Mouse (Mus musculus): ENCODE results near the gene Gata5. TPM values are rescaled to one million over a fixed set of nuclear protein-coding genes. Genes with fewer than 3 reads are reported as not detected.

Gata5 gene
- polyA plus RNA-seq, 1 experiment from 2014 or later: 10.4 TPM

- ATAC-seq: no peak
- H3K27me3 ChIP-seq (replicated peaks; ENCODE audit: insufficient read depth, low read length): no peaks in the 10 kb centered on the region
- H3K4me3 ChIP-seq (ENCODE audit: low read depth, low read length): no peak overlapping the region
- WGBS: 73% methylated on average over 4 of the region's 4 CpGs
- no peak overlapping the region for H3K27ac ChIP-seq (ENCODE audit: low read length)
- no peak overlapping the region for H3K4me2 ChIP-seq (replicated peaks; ENCODE audit: low read depth, low read length)
- no peaks in the 10 kb centered on the region for H3K36me3 ChIP-seq (ENCODE audit: insufficient read depth, low read length)
- TF ChIP-seq CTCF (IDR thresholded peaks at IDR 0.05) (no peak), EP300 (IDR thresholded peaks at IDR 0.05) (no peak)
- H3K9me3 ChIP-seq (ENCODE audit: low read length): no peaks in the 10 kb centered on the region
- no peak overlapping the region for H3K9ac ChIP-seq (replicated peaks; ENCODE audit: low read depth)
- no peak for DNase-seq (ENCODE audit: low spot score)
- no peaks in the 10 kb centered on the region for H3K4me1 ChIP-seq (ENCODE audit: insufficient read depth, low read depth, low read length)
Measured at GRCm38 (mm10) chr2:180320216-180320615, 14.3 kb downstream of the Gata5 start.

GRCm38 (mm10) chr2:180317591-180317990, 16.9 kb downstream of the Gata5 start:
- ATAC-seq (no peak), DNase-seq (ENCODE audit: low spot score) (no peak)
- Histone ChIP-seq H3K9ac (replicated peaks; ENCODE audit: low read depth) (no peak overlapping the region), H3K4me3 (ENCODE audit: low read depth, low read length) (no peak overlapping the region), H3K36me3 (ENCODE audit: insufficient read depth, low read length) (no peaks in the 10 kb centered on the region), H3K4me2 (replicated peaks; ENCODE audit: low read depth, low read length) (no peak overlapping the region), H3K27me3 (replicated peaks; ENCODE audit: insufficient read depth, low read length) (no peaks in the 10 kb centered on the region), H3K4me1 (ENCODE audit: insufficient read depth, low read depth, low read length) (no peaks in the 10 kb centered on the region), H3K27ac (ENCODE audit: low read length) (no peak overlapping the region), H3K9me3 (ENCODE audit: low read length) (no peaks in the 10 kb centered on the region)
- WGBS: 69% methylated on average over 7 of the region's 7 CpGs
- TF ChIP-seq EP300 (IDR thresholded peaks at IDR 0.05) (no peak), CTCF (IDR thresholded peaks at IDR 0.05) (no peak)

GRCm38 (mm10) chr2:180314292-180314691, 20.2 kb downstream of the Gata5 start:
- DNase-seq (ENCODE audit: low spot score) (no peak), ATAC-seq (no peak)
- no peak overlapping the region for H3K4me2 ChIP-seq (replicated peaks; ENCODE audit: low read depth, low read length)
- no peak overlapping the region for H3K4me3 ChIP-seq (ENCODE audit: low read depth, low read length)
- no peaks in the 10 kb centered on the region for H3K36me3 ChIP-seq (ENCODE audit: insufficient read depth, low read length)
- TF ChIP-seq CTCF (IDR thresholded peaks at IDR 0.05): no peak
- TF ChIP-seq EP300 (IDR thresholded peaks at IDR 0.05): no peak
- no peaks in the 10 kb centered on the region for H3K4me1 ChIP-seq (ENCODE audit: insufficient read depth, low read depth, low read length)
- H3K9me3 ChIP-seq (ENCODE audit: low read length): no peaks in the 10 kb centered on the region
- H3K9ac ChIP-seq (replicated peaks; ENCODE audit: low read depth): no peak overlapping the region
- H3K27me3 ChIP-seq (replicated peaks; ENCODE audit: insufficient read depth, low read length): no peaks in the 10 kb centered on the region
- 88% methylated on average over 2 of the region's 2 CpGs for WGBS
- H3K27ac ChIP-seq (ENCODE audit: low read length): no peak overlapping the region

- 68% methylated on average over 4 of the region's 4 CpGs for WGBS
Measured at GRCm38 (mm10) chr2:180311147-180311546, 23.4 kb downstream of the Gata5 start.

GRCm38 (mm10) chr2:180307680-180308079, 26.8 kb downstream of the Gata5 start:
- Histone ChIP-seq H3K4me1 (ENCODE audit: insufficient read depth, low read depth, low read length) (0 out of 2 replicates have a peak, but pooled peaks cover 2% of the 10 kb centered on the region), H3K9me3 (ENCODE audit: low read length) (no peaks in the 10 kb centered on the region), H3K27ac (ENCODE audit: low read length) (peak overlapping the region; percentile 66; the same call in 1 of the 2 replicates), H3K4me3 (ENCODE audit: low read depth, low read length) (no peak overlapping the region), H3K36me3 (ENCODE audit: insufficient read depth, low read length) (no peaks in the 10 kb centered on the region), H3K9ac (replicated peaks; ENCODE audit: low read depth) (no peak overlapping the region), H3K4me2 (replicated peaks; ENCODE audit: low read depth, low read length) (no peak overlapping the region), H3K27me3 (replicated peaks; ENCODE audit: insufficient read depth, low read length) (no peaks in the 10 kb centered on the region)
- no peak for DNase-seq (ENCODE audit: low spot score)
- no peak for ATAC-seq
- TF ChIP-seq CTCF (IDR thresholded peaks at IDR 0.05): no peak
- TF ChIP-seq EP300 (IDR thresholded peaks at IDR 0.05): no peak
- whole genome bisulfite sequencing: 34% methylated on average over 2 of the region's 2 CpGs

More at GRCm38 (mm10) chr2:180311147-180311546, 23.4 kb downstream of the Gata5 start:
- H3K36me3 ChIP-seq (ENCODE audit: insufficient read depth, low read length): no peaks in the 10 kb centered on the region
- H3K4me3 ChIP-seq (ENCODE audit: low read depth, low read length): no peak overlapping the region
- TF ChIP-seq EP300 (IDR thresholded peaks at IDR 0.05) (no peak), CTCF (IDR thresholded peaks at IDR 0.05) (no peak)
- ATAC-seq (no peak), DNase-seq (ENCODE audit: low spot score) (no peak)
- H3K4me2 ChIP-seq (replicated peaks; ENCODE audit: low read depth, low read length): no peak overlapping the region
- H3K27me3 ChIP-seq (replicated peaks; ENCODE audit: insufficient read depth, low read length): no peaks in the 10 kb centered on the region
- H3K9ac ChIP-seq (replicated peaks; ENCODE audit: low read depth): no peak overlapping the region
- no peaks in the 10 kb centered on the region for H3K9me3 ChIP-seq (ENCODE audit: low read length)
- H3K4me1 ChIP-seq (ENCODE audit: insufficient read depth, low read depth, low read length): no peaks in the 10 kb centered on the region
- H3K27ac ChIP-seq (ENCODE audit: low read length): no peak overlapping the region

GRCm38 (mm10) chr2:180306423-180307168, 27.9 kb downstream of the Gata5 start:
- TF ChIP-seq CTCF (IDR thresholded peaks at IDR 0.05): no peak
- TF ChIP-seq EP300 (IDR thresholded peaks at IDR 0.05): peak; percentile 88
- Histone ChIP-seq H3K36me3 (ENCODE audit: insufficient read depth, low read length) (no peaks in the 10 kb centered on the region), H3K4me2 (replicated peaks; ENCODE audit: low read depth, low read length) (no peak overlapping the region), H3K4me3 (ENCODE audit: low read depth, low read length) (no peak overlapping the region), H3K27me3 (replicated peaks; ENCODE audit: insufficient read depth, low read length) (no peaks in the 10 kb centered on the region), H3K9ac (replicated peaks; ENCODE audit: low read depth) (no peak overlapping the region), H3K9me3 (ENCODE audit: low read length) (no peaks in the 10 kb centered on the region), H3K4me1 (ENCODE audit: insufficient read depth, low read depth, low read length) (0 out of 2 replicates have a peak, but pooled peaks cover 2% of the 10 kb centered on the region), H3K27ac (ENCODE audit: low read length) (peak overlapping the region; percentile 34; the same call in 1 of the 2 replicates)
- DNase-seq (ENCODE audit: low spot score): peak; percentile 92
- WGBS: 28% methylated on average over 8 of the region's 8 CpGs
- peak; percentile 81 for ATAC-seq
